Mouse (Mus musculus): ENCODE data around the gene Pxdn.

DNA sequence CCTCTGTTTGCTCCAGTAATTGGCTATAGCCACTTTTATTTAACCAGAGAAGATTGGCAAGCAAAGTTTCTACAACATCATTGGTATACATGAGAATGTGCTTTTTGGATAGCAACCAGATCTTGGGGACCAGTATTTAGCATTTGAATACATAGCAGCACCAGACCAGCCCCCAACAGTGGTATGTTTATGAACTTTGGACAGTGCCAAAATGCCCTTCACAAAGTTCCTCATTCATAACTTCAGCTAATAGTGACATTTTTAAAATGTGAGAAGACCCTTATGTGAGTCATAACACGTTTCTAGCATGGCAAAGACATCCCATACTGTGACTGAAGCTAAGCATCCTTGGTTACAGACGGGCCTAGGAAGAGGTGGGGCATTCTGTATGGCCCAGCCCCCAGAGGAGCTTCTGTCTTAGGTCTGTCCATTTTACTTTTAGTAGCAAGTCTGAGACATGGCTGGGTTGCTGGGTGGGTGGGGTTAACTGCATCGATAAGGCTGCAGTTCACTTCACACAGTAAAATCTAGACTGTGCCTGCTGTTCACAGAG lies 39.8 kb upstream of the Pxdn start:
- TF ChIP-seq POLR2A (IDR thresholded peaks at IDR 0.05; ENCODE audit: low read depth, low read length) (no peak), CTCF (IDR thresholded peaks at IDR 0.05; ENCODE audit: borderline replicate concordance, insufficient read depth, low read length) (no peak)

Measured in embryonic fibroblast, embryonic 13.5 days (primary cell).